Mouse (Mus musculus) heart, adult 2 months (tissue): ENCODE results near the gene Bach2.

ENCODE experiments used
- CTCF ChIP-seq: fragments of 200-600 bp; IDR thresholded peaks from 2 replicates; pipeline ENCODE4 v1.8.1; 2022; ENCODE audit warnings: antibody characterized with exemption, mild to moderate bottlenecking, moderate library complexity
- EP300 ChIP-seq: fragments of 200-500 bp; IDR thresholded peaks from 2 replicates; pipeline ENCODE4 v1.6.1; 2011; ENCODE audit warnings: low read depth, low read length, control low read depth; ENCODE audit not compliant: insufficient read depth
- POLR2A ChIP-seq: fragments of 200-500 bp; IDR thresholded peaks from 2 replicates; pipeline ENCODE4 v1.6.1; 2011; ENCODE audit warnings: mild to moderate bottlenecking, low read depth, low read length, control low read depth; ENCODE audit not compliant: insufficient read depth

DNA sequence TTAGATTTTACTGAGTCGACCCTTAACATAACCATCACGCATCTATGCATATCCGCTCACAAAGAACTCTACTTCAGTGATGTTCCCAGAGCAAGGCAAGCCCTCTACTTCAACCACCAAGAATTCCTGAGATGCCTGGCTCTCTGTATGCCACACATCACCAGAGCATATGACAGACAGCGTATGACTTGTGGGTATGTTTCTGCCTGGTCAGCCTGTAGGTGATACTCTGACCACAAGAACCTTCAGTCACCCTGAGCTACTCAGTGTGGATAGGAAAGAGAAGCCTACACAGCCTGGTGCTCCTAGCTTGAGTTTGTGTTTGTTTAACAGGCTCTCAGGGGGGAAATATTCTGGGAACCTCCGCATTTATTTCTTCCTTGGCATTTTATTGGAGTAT is 36.2 kb upstream of the Bach2 start:
- TF ChIP-seq CTCF (no peak), POLR2A (no peak), EP300 (no peak)
